Mouse (Mus musculus) cerebellum, adult 2 months (tissue): ENCODE measurements around the gene E130311K13Rik. TPM values are rescaled to one million over a fixed set of nuclear protein-coding genes. Genes with fewer than 3 reads are reported as not detected.

Experiments
- DNase-seq, 2 experiments: peaks; one replicate each; pipeline ENCODE4 v3.0.0; 2021
- H3K27ac ChIP-seq: fragments of 200-500 bp; 2 replicates; pipeline ENCODE4 v1.5.1; 2012; ENCODE audit warnings: low read length, control low read depth, inconsistent platforms; ENCODE audit not compliant: insufficient read depth
- H3K27me3 ChIP-seq: fragments of 200-500 bp; 2 replicates; pipeline ENCODE4 v1.6.1; 2012; ENCODE audit warnings: inconsistent platforms, mild to moderate bottlenecking, low read length, moderate library complexity; ENCODE audit not compliant: control insufficient read depth, insufficient read depth
- H3K4me1 ChIP-seq: fragments of 200-500 bp; 2 replicates; pipeline ENCODE4 v1.6.1; 2011; ENCODE audit warnings: low read length; ENCODE audit not compliant: control insufficient read depth, insufficient read depth
- H3K4me3 ChIP-seq: fragments of 200-500 bp; replicated peaks from 2 replicates; pipeline ENCODE3; 2011; ENCODE audit warnings: mild to moderate bottlenecking, low read depth, low read length, control low read depth; ENCODE audit not compliant: insufficient read depth
- CTCF ChIP-seq: fragments of 200-500 bp; IDR thresholded peaks from 2 replicates; pipeline ENCODE4 v1.5.1; 2011; ENCODE audit warnings: low read depth, mild to moderate bottlenecking, control low read depth, low read length, moderate library complexity, borderline replicate concordance; ENCODE audit not compliant: insufficient read depth
- POLR2A ChIP-seq: fragments of 200-500 bp; IDR thresholded peaks from 2 replicates; pipeline ENCODE4 v1.6.1; 2011; ENCODE audit warnings: low read length, control low read depth, borderline replicate concordance; ENCODE audit not compliant: insufficient read depth
- whole genome bisulfite sequencing: fragments of 180-500 bp; shearing (Covaris S2); methylation state at CpG from one replicate; pipeline ENCODE4 v1.1.7; 2018; 5-methylcytosine and 5-hydroxymethylcytosine counted together
- polyA plus RNA-seq: library from polyadenylated mRNA; depleted of rRNA; stranded (reverse); fragments of >200 nt; gene quantifications from 2 replicates; pipeline ENCODE4 v1.2.3, GENCODE M21; 2012

E130311K13Rik gene
- polyA plus RNA-seq, 1 experiment: 4.7 TPM

DNA sequence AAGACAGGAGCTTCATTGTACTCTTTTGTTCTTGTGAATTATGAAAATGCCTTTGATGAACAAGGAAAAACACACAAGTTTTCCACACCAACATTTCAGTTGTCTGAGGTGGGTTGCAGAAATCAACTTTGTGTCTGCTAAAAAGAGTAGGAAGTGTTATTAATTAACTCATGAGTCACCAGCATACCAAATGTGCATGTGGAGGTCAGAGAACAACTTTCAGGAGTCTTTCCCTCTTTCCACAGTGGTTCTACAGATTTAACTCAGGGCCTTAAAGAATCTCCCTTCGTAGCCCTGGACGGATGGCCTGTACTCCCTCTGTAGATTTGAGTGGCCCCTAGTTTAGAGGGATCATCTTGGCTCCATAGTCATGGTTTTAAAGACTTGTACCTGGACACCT is 25.1 kb downstream of the E130311K13Rik start:
- 99% methylated on average over 2 of the region's 2 CpGs for WGBS
- H3K27me3 ChIP-seq: no peaks in the 10 kb centered on the region
- TF ChIP-seq CTCF (no peak), POLR2A (no peak)
- H3K4me3 ChIP-seq: no peak overlapping the region
- peaks cover 2% of the 10 kb centered on the region; the same call in 1 of the 2 replicates for H3K4me1 ChIP-seq
- DNase-seq: no peak
- H3K27ac ChIP-seq: no peak overlapping the region

DNA sequence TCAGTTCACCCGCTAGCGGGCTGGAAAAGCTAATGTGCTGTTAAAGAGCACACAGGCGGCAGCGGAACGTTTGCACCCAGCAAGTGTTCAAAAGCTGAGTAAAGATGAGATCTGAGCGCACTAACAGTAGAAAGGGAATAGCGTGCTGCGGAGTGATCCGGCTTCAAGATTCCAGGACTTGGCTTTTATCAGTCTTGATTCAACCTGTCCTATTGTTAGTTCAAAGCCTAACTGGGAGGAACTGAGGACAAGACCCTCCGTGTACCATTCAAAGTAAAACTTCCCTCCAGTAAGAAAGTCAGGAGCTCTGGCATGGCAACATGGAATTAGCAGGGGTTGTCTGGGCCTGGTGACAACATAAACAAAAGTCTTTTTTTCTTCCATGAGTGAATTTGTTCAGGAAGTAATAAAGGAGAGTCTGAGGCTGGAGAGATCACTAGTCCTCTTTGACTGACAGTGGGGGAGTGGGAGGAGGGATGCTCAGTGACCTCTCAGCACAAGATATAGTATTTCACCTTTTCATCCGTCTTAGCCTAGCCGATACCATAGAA is 29.2 kb downstream of the E130311K13Rik start:
- H3K4me1 ChIP-seq: peaks cover under 1% of the 10 kb centered on the region; the same call in 1 of the 2 replicates
- WGBS: 15% methylated on average over 12 of the region's 12 CpGs
- H3K4me3 ChIP-seq: no peak overlapping the region
- TF ChIP-seq CTCF (no peak), POLR2A (no peak)
- no peak overlapping the region for H3K27ac ChIP-seq
- no peaks in the 10 kb centered on the region for H3K27me3 ChIP-seq
- no peak for DNase-seq

DNA sequence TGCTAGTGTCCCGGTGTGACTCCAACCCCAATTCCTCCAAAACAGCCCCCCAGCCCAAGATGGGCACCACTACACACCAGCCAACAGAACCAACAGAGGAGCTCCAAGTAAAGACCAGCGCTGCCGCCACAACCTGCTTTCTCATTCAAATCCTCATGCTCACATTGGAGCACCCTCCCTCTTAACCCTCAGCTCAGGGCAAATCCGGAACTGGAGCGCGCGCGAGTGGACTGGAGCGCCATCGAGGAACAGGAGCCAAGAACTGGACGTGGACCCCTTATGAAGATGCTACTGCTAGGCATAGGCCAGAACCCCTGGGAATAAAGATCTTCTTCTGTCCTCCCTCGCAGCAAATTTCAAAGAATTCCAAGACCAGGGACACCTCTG is 30.0 kb downstream of the E130311K13Rik start, which contains the start of gene Plch1:
TSS of gene Plch1 (minus strand) at position 164 of the 387 bp plus-strand sequence.
- Histone ChIP-seq H3K4me1 (no peaks in the 10 kb centered on the region), H3K4me3 (peak within 1 kb of the TSS; percentile 80), H3K27ac (no peak within 1 kb of the TSS), H3K27me3 (no peaks in the 10 kb centered on the region)
- peak; percentile 35 to 42 for DNase-seq
- under 1% methylated on average over 12 of the region's 12 CpGs for WGBS
- TF ChIP-seq CTCF: no peak
- no peak for TF ChIP-seq POLR2A

DNA sequence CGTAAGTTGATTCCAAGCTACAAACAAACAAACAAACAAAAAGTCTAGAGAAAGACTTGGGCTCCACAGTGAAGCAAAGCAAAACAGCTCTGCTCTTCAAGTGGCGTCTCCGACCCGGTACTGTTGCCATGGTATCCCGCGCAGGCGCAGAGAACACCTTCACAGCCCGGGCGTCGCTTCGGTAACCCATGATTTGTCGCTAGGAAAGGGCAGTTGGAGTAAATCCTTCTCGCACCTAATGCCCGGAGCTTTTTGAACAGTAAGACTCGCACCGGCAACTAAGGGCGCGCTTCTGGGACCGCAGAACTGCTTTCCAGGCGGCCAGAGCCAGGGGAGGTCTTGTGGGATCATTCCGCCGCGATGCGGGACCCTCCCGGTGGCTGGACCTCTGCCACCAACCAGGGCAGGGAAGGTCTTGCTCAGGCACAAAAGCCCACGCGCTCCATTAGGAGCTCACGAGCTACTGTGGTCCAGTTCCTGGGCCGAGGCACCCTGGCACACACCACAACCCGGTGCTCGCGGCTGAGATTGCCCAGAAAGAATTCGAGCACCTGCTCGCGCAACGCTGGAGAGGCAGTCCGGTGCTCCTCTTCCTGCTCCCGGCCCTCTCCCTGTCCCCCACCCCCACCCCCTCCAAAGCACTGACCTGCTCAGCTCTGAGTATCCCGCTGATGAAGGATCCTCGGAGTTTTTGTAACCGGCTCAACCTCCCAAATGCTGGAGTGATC is 30.5 kb downstream of the E130311K13Rik start:
- Histone ChIP-seq H3K27ac (no peak overlapping the region), H3K4me3 (peak overlapping the region; percentile 80), H3K4me1 (no peaks in the 10 kb centered on the region), H3K27me3 (no peaks in the 10 kb centered on the region)
- under 1% methylated on average over 41 of the region's 41 CpGs for WGBS
- no peak for TF ChIP-seq CTCF
- TF ChIP-seq POLR2A: no peak
- peak; percentile 80 to 81 for DNase-seq

DNA sequence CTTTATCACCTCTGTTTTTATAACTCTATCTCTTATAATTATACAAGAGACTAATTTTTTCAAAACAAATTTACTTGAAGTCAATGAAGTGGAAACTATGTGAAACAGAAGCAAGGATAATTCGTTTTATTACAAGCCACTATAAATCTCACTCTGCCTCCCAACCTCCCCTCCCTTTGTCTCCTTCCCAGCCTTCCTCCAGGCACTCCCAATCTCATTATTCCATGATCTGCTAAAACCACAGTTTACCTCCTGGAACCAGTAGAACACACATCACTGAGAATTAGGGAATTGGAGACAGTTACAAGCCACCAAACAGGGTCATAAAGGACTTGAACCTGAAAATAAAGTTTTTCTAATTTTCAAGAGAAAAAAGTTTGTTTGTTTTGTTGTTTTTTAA is 32.1 kb downstream of the E130311K13Rik start:
- 32% methylated on average over 1 of the region's 1 CpGs for WGBS
- no peak overlapping the region for H3K4me3 ChIP-seq
- no peaks in the 10 kb centered on the region for H3K4me1 ChIP-seq
- H3K27ac ChIP-seq: no peak overlapping the region
- TF ChIP-seq CTCF: no peak
- TF ChIP-seq POLR2A: no peak
- no peaks in the 10 kb centered on the region for H3K27me3 ChIP-seq
- no peak for DNase-seq

DNA sequence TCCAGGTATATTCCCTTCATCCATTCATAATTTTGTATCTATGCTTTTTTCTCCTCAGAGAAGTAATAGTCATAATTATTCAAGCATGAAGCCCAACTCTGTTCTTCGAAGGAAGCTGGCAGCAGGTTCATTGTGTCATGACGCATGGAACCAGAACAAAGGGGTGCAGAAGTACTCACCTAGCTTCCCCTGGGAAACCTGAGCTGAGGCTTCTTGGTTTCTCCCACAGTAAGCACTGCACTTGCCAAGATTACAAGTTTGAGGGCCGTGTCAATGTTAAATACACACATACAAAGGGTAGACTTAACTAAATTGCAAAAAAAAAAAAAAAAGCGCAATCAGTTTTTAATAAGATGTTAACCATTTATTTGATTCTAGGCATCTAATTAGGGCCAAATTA is 33.0 kb downstream of the E130311K13Rik start:
- H3K27me3 ChIP-seq: no peaks in the 10 kb centered on the region
- TF ChIP-seq POLR2A (no peak), CTCF (no peak)
- no peaks in the 10 kb centered on the region for H3K4me1 ChIP-seq
- no peak overlapping the region for H3K27ac ChIP-seq
- 79% methylated on average over 4 of the region's 4 CpGs for WGBS
- H3K4me3 ChIP-seq: no peak overlapping the region
- DNase-seq: no peak

DNA sequence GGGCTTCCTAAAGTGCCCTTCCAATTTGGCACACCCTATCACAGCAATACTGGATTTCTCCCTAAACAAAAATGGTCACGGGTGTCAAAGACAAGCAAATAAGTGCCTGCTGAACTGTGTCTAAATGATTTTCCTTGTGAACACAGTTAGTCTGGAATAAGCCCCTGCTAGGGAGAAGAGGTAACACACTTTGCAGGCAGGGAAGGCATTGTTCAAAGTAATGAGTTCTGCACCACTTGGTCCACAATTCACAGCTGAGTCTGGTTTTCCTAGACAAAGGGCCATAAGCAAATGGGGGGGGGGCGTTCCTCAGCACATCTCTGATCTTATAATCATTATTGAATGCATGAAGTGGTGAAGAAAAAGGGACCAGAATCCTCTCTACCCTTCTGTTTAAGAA is 33.5 kb downstream of the E130311K13Rik start:
- TF ChIP-seq CTCF (no peak), POLR2A (no peak)
- no peak for DNase-seq
- WGBS: 47% methylated on average over 2 of the region's 2 CpGs
- H3K27me3 ChIP-seq: no peaks in the 10 kb centered on the region
- no peaks in the 10 kb centered on the region for H3K4me1 ChIP-seq
- H3K4me3 ChIP-seq: no peak overlapping the region
- H3K27ac ChIP-seq: no peak overlapping the region

DNA sequence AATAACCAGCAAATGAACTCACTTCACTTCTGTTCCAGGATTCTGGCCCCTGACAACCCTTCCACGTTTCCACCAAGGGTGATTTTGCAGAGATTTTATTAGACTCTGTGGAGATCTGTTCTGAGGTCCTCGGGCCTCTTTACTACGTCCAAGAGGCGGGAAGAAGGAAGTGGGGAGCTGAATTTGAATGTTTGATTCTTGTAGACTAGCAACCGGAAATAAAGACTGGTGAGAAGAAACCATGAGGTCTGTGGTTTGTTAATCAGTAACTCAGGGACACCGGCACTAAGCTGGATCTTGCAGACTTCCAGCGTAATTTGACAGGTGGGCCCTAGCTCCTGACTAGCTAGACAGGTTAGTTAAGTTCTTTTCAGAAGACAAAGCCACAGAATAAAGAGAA is 35.6 kb downstream of the E130311K13Rik start:
- 57% methylated on average over 7 of the region's 7 CpGs for WGBS
- DNase-seq: no peak
- Histone ChIP-seq H3K4me1 (no peaks in the 10 kb centered on the region), H3K27ac (no peak overlapping the region), H3K27me3 (no peaks in the 10 kb centered on the region), H3K4me3 (no peak overlapping the region)
- TF ChIP-seq POLR2A (no peak), CTCF (no peak)

DNA sequence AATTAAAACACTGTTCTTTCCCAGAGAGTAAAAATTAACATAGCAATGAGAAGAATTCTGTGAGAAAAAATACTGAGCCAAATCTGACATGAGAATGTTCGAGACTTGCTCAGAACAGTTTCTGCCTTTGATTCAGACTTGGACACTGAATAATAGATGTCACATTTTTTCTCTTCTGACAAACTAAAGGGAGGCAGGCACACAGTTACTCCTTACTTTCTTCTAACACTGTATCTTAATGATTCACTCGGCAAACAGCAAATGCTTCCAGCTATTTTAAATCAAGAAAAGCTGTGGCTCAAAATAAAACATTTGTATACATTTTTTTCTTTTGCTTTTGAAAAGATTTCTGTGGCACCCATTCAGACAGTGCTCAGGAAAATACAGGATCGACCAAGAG is 37.1 kb downstream of the E130311K13Rik start:
- H3K27ac ChIP-seq: no peak overlapping the region
- no peaks in the 10 kb centered on the region for H3K27me3 ChIP-seq
- no peak for DNase-seq
- 48% methylated on average over 3 of the region's 3 CpGs for WGBS
- no peak overlapping the region for H3K4me3 ChIP-seq
- TF ChIP-seq POLR2A (no peak), CTCF (no peak)
- no peaks in the 10 kb centered on the region for H3K4me1 ChIP-seq
